25 mouse cellular contexts compared by ENCODE assay signal in genomic region chr16:86768912-86769311, GRCm38 (mm10).
DNase-seq lines count a peak whose midpoint lies in the region; ATAC-seq and TF ChIP-seq lines count a peak whose summit lies in the region.
"Had no signal": no experiment of that assay in that cellular context is flagged by ENCODE, and none has a peak within 500 bp of the region (broad histone marks: within the 10 kb centered on the region; RNA-seq: fewer than 3 reads in every experiment).

No protein-coding gene starts in this region.

- TF ChIP-seq CTCF in embryonic fibroblast, embryonic 13.5 days (IDR thresholded peaks at IDR 0.05; ENCODE audit: borderline replicate concordance, insufficient read depth, low read length) = no peak

- ATAC-seq in hindbrain, embryonic 14.5 days (ENCODE audit: low FRiP score) = no peak
- no peak for ATAC-seq in hindbrain, embryonic 13.5 days (ENCODE audit: low FRiP score)
- ATAC-seq in intestine, embryonic 16.5 days = peak; percentile 82
- no peak for ATAC-seq in midbrain, embryonic 16.5 days
- ATAC-seq: CD4-positive, CD25-positive, alpha-beta regulatory T cell, adult 4 months; forebrain, embryonic 13.5 days; forebrain, embryonic 16.5 days; hindbrain, postnatal 0 days; inflammation-experienced regulatory T-cells, adult 6 months had no signal

- no peak for TF ChIP-seq POLR2A in embryonic fibroblast, embryonic 13.5 days (IDR thresholded peaks at IDR 0.05; ENCODE audit: low read depth, low read length)

- H3K9me3 ChIP-seq in hindbrain, embryonic 14.5 days (ENCODE audit: control insufficient read depth, low read length) = no peaks in the 10 kb centered on the region
- no peaks in the 10 kb centered on the region for H3K9me3 ChIP-seq in hindbrain, embryonic 13.5 days
- no peaks in the 10 kb centered on the region for H3K9me3 ChIP-seq in intestine, embryonic 16.5 days (ENCODE audit: control insufficient read depth, low read length)
- H3K9me3 ChIP-seq in midbrain, embryonic 16.5 days (replicated peaks; ENCODE audit: control insufficient read depth, low read length, poor library complexity, severe bottlenecking) = no peaks in the 10 kb centered on the region
- H3K9me3 ChIP-seq: embryonic facial prominence, embryonic 10.5 days; embryonic facial prominence, embryonic 13.5 days; forebrain, embryonic 10.5 days; forebrain, embryonic 13.5 days; heart, embryonic 10.5 days; heart, embryonic 13.5 days; hindbrain, embryonic 12.5 days had no signal

- DNase-seq in hindbrain, embryonic 14.5 days (ENCODE audit: low spot score) = peak; percentile 14
- DNase-seq in kidney, adult 8-10 months = no peak
- DNase-seq: adrenal gland, adult 2 months; adrenal gland, postnatal 14 days; cerebellum, adult 11-12 months; cerebellum, adult 8-10 months; cerebellum, postnatal 10 days; cerebellum, postnatal 36 days; embryo, embryonic 11 days; gastrocnemius, postnatal 25 days had no signal

- no peaks in the 10 kb centered on the region for H3K27me3 ChIP-seq in hindbrain, embryonic 14.5 days (ENCODE audit: control insufficient read depth, insufficient read depth, low read length)
- no peaks in the 10 kb centered on the region for H3K27me3 ChIP-seq in hindbrain, embryonic 13.5 days
- H3K27me3 ChIP-seq in intestine, embryonic 16.5 days (replicated peaks; ENCODE audit: control insufficient read depth, insufficient read depth, low read length) = no peaks in the 10 kb centered on the region
- no peaks in the 10 kb centered on the region for H3K27me3 ChIP-seq in midbrain, embryonic 16.5 days (ENCODE audit: control insufficient read depth, insufficient read depth, low read depth, low read length)
- H3K27me3 ChIP-seq: embryonic facial prominence, embryonic 13.5 days; forebrain, embryonic 13.5 days; heart, embryonic 13.5 days; hindbrain, embryonic 12.5 days had no signal

- no peak overlapping the region for H3K27ac ChIP-seq in hindbrain, embryonic 14.5 days
- H3K27ac ChIP-seq in hindbrain, embryonic 13.5 days = no peak overlapping the region
- H3K27ac ChIP-seq in embryonic fibroblast, embryonic 13.5 days (ENCODE audit: insufficient read depth, low read length) = peak overlapping the region; percentile 85
- no peak overlapping the region for H3K27ac ChIP-seq in intestine, embryonic 16.5 days (ENCODE audit: low read length)
- no peak overlapping the region for H3K27ac ChIP-seq in midbrain, embryonic 16.5 days (ENCODE audit: low read length)
- H3K27ac ChIP-seq: embryonic facial prominence, embryonic 10.5 days; embryonic facial prominence, embryonic 13.5 days; forebrain, embryonic 10.5 days; forebrain, embryonic 13.5 days; heart, embryonic 10.5 days; heart, embryonic 13.5 days; hindbrain, embryonic 12.5 days; hindbrain, postnatal 0 days had no signal

- H3K4me3 ChIP-seq in hindbrain, embryonic 14.5 days (replicated peaks; ENCODE audit: low read length) = no peak overlapping the region
- no peak overlapping the region for H3K4me3 ChIP-seq in hindbrain, embryonic 13.5 days
- H3K4me3 ChIP-seq in embryonic fibroblast, embryonic 13.5 days (ENCODE audit: insufficient read depth, low read length) = no peak overlapping the region
- H3K4me3 ChIP-seq in intestine, embryonic 16.5 days (ENCODE audit: low read length) = no peak overlapping the region
- no peak overlapping the region for H3K4me3 ChIP-seq in midbrain, embryonic 16.5 days (ENCODE audit: low read depth, low read length)
- H3K4me3 ChIP-seq: embryonic facial prominence, embryonic 10.5 days; embryonic facial prominence, embryonic 13.5 days; forebrain, embryonic 10.5 days; forebrain, embryonic 13.5 days; heart, embryonic 10.5 days; heart, embryonic 13.5 days; hindbrain, embryonic 12.5 days had no signal

- no peaks in the 10 kb centered on the region for H3K36me3 ChIP-seq in hindbrain, embryonic 14.5 days (replicated peaks; ENCODE audit: control insufficient read depth, insufficient read depth)
- H3K36me3 ChIP-seq in hindbrain, embryonic 13.5 days = no peaks in the 10 kb centered on the region
- no peaks in the 10 kb centered on the region for H3K36me3 ChIP-seq in intestine, embryonic 16.5 days (ENCODE audit: control insufficient read depth, insufficient read depth, low read length)
- H3K36me3 ChIP-seq in midbrain, embryonic 16.5 days (ENCODE audit: control insufficient read depth, insufficient read depth, low read length) = no peaks in the 10 kb centered on the region
- H3K36me3 ChIP-seq: embryonic facial prominence, embryonic 10.5 days; embryonic facial prominence, embryonic 13.5 days; forebrain, embryonic 10.5 days; heart, embryonic 10.5 days; heart, embryonic 13.5 days; hindbrain, embryonic 12.5 days had no signal

- H3K9ac ChIP-seq in hindbrain, embryonic 14.5 days = no peak overlapping the region
- H3K9ac ChIP-seq in hindbrain, embryonic 13.5 days = no peak overlapping the region
- no peak overlapping the region for H3K9ac ChIP-seq in intestine, embryonic 16.5 days (ENCODE audit: low read depth, low read length)
- no peak overlapping the region for H3K9ac ChIP-seq in midbrain, embryonic 16.5 days (ENCODE audit: low read depth, low read length)
- H3K9ac ChIP-seq: embryonic facial prominence, embryonic 13.5 days; forebrain, embryonic 13.5 days; heart, embryonic 13.5 days; hindbrain, embryonic 12.5 days had no signal

- no peaks in the 10 kb centered on the region for H3K4me1 ChIP-seq in hindbrain, embryonic 14.5 days (replicated peaks; ENCODE audit: control insufficient read depth, insufficient read depth, low read length)
- H3K4me1 ChIP-seq in hindbrain, embryonic 13.5 days (replicated peaks) = no peaks in the 10 kb centered on the region
- H3K4me1 ChIP-seq in embryonic fibroblast, embryonic 13.5 days (ENCODE audit: control insufficient read depth, insufficient read depth, low read length) = peaks cover 15% of the 10 kb centered on the region
- no peaks in the 10 kb centered on the region; the same call in 1 of the 2 replicates for H3K4me1 ChIP-seq in intestine, embryonic 16.5 days (ENCODE audit: control insufficient read depth, insufficient read depth, low read length)
- no peaks in the 10 kb centered on the region for H3K4me1 ChIP-seq in midbrain, embryonic 16.5 days (ENCODE audit: control insufficient read depth, insufficient read depth, low read length)
- H3K4me1 ChIP-seq: forebrain, embryonic 10.5 days; forebrain, embryonic 13.5 days; heart, embryonic 10.5 days; heart, embryonic 13.5 days; hindbrain, embryonic 12.5 days had no signal

- H3K4me2 ChIP-seq in hindbrain, embryonic 14.5 days (replicated peaks) = no peak overlapping the region
- H3K4me2 ChIP-seq in hindbrain, embryonic 13.5 days = no peak overlapping the region
- H3K4me2 ChIP-seq in intestine, embryonic 16.5 days (ENCODE audit: low read depth, low read length) = no peak overlapping the region
- no peak overlapping the region for H3K4me2 ChIP-seq in midbrain, embryonic 16.5 days (ENCODE audit: low read length)
- H3K4me2 ChIP-seq: embryonic facial prominence, embryonic 13.5 days; forebrain, embryonic 13.5 days; heart, embryonic 13.5 days; hindbrain, embryonic 12.5 days had no signal

- WGBS in hindbrain, embryonic 14.5 days = 83% methylated on average over 3 of the region's 3 CpGs
- 96% methylated on average over 3 of the region's 3 CpGs for WGBS in hindbrain, embryonic 13.5 days
- 86% methylated on average over 3 of the region's 3 CpGs for WGBS in intestine, embryonic 16.5 days
- WGBS in midbrain, embryonic 16.5 days = 91% methylated on average over 3 of the region's 3 CpGs
